Mouse (Mus musculus) hindbrain, postnatal 0 days (tissue): Measurements from ENCODE around the gene Kcnd3. TPM values are rescaled to one million over a fixed set of nuclear protein-coding genes. Genes with fewer than 3 reads are reported as not detected.
A peak's percentile ranks its signal among the peaks of the same experiment; 100 is the strongest.

ENCODE experiments used
- ATAC-seq: fragments of 200-750 bp; cut with Nextera tagmentation; 2 replicates; pipeline ENCODE4 v1.8.0; 2017; ENCODE audit warnings: mild to moderate bottlenecking, moderate TSS enrichment, moderate library complexity
- DNase-seq: peaks from one replicate; pipeline ENCODE4 v3.0.0-alpha.2; 2015; ENCODE audit warnings: low spot score
- H3K27ac ChIP-seq: fragments of 300-500 bp; sonication (generic); 2 replicates; pipeline ENCODE4 v1.5.1; 2014; ENCODE audit warnings: mild to moderate bottlenecking
- H3K27me3 ChIP-seq: fragments of 300-500 bp; sonication (generic); 2 replicates; pipeline ENCODE4 v1.6.1; 2014; ENCODE audit warnings: low read length, mixed read lengths; ENCODE audit not compliant: insufficient read depth
- H3K36me3 ChIP-seq: fragments of 300-500 bp; sonication (generic); 2 replicates; pipeline ENCODE4 v1.6.1; 2014; ENCODE audit warnings: low read length, mixed read lengths; ENCODE audit not compliant: insufficient read depth
- H3K4me1 ChIP-seq: fragments of 300-500 bp; sonication (generic); 2 replicates; pipeline ENCODE4 v1.6.1; 2014; ENCODE audit warnings: antibody characterized with exemption, low read length, mixed read lengths; ENCODE audit not compliant: insufficient read depth
- H3K4me2 ChIP-seq: fragments of 300-500 bp; sonication (generic); 2 replicates; pipeline ENCODE4 v1.6.1; 2014; ENCODE audit warnings: low read depth, mild to moderate bottlenecking, low read length, moderate library complexity, mixed read lengths
- H3K4me3 ChIP-seq: fragments of 300-500 bp; sonication (generic); 2 replicates; pipeline ENCODE4 v1.5.1; 2014; ENCODE audit warnings: low read length
- H3K9ac ChIP-seq: fragments of 300-500 bp; sonication (generic); replicated peaks from 2 replicates; pipeline ENCODE4 v1.6.1; 2014; ENCODE audit warnings: mild to moderate bottlenecking, low read length, moderate library complexity, mixed read lengths
- H3K9me3 ChIP-seq: fragments of 300-500 bp; sonication (generic); 2 replicates; pipeline ENCODE4 v1.6.1; 2016; ENCODE audit warnings: low read length, mixed read lengths
- CTCF ChIP-seq: IDR thresholded peaks from 2 replicates; pipeline ENCODE4 v1.5.1; 2016; ENCODE audit warnings: antibody characterized with exemption, control low read depth, low read depth
- WGBS: fragments of 180-500 bp; shearing (Covaris S2); extraction: QIAGEN DNeasy Blood & Tissue Kit; methylation state at CpG from one replicate; pipeline ENCODE4 v1.1.7; 2014; 5-methylcytosine and 5-hydroxymethylcytosine counted together
- polyA plus RNA-seq: library from polyadenylated mRNA; unstranded; fragments of >200 nt; fragmentation: Nextera tagmentation; extraction: Ambion mirVana; gene quantifications from 2 replicates; pipeline ENCODE4 v1.2.1, GENCODE M21; 2015
- total RNA-seq: library from RNA; depleted of rRNA; stranded (reverse); fragments of >200 nt; gene quantifications from 2 replicates; pipeline ENCODE4 v1.2.3, GENCODE M21; 2014

Kcnd3 gene
- total and polyA plus RNA-seq, 2 experiments from 2014 or later = 8.6 to 71.8 TPM

GRCm38 (mm10) chr3:105528860-105529259 is 76.7 kb downstream of the Kcnd3 start:
- TF ChIP-seq CTCF = no peak
- H3K36me3 ChIP-seq = no peaks in the 10 kb centered on the region
- H3K4me1 ChIP-seq = peaks cover 25% of the 10 kb centered on the region
- H3K9ac ChIP-seq = no peak overlapping the region
- no peaks in the 10 kb centered on the region for H3K27me3 ChIP-seq
- H3K9me3 ChIP-seq = no peaks in the 10 kb centered on the region
- no peak for ATAC-seq
- WGBS = 41% methylated on average over 8 of the region's 8 CpGs
- no peak overlapping the region for H3K4me2 ChIP-seq
- DNase-seq = no peak
- no peak overlapping the region for H3K27ac ChIP-seq
- H3K4me3 ChIP-seq = no peak overlapping the region

- Histone ChIP-seq H3K9me3 (no peaks in the 10 kb centered on the region), H3K4me1 (peaks cover 25% of the 10 kb centered on the region), H3K27me3 (no peaks in the 10 kb centered on the region), H3K36me3 (no peaks in the 10 kb centered on the region), H3K4me3 (no peak overlapping the region), H3K4me2 (no peak overlapping the region), H3K9ac (no peak overlapping the region), H3K27ac (peak overlapping the region; percentile 66)
- DNase-seq (peak; percentile 32), ATAC-seq (0 out of 2 replicates have a peak, but pooled peaks have one; percentile 8)
- TF ChIP-seq CTCF = no peak
- WGBS = 16% methylated on average over 5 of the region's 5 CpGs
Measured at GRCm38 (mm10) chr3:105529700-105530099, 77.6 kb downstream of the Kcnd3 start.

- H3K27me3 ChIP-seq = no peaks in the 10 kb centered on the region
- H3K4me3 ChIP-seq = no peak overlapping the region
- no peaks in the 10 kb centered on the region for H3K9me3 ChIP-seq
- TF ChIP-seq CTCF = no peak
- WGBS = 12% methylated on average over 11 of the region's 11 CpGs
- H3K27ac ChIP-seq = peak overlapping the region; percentile 66
- H3K4me2 ChIP-seq = peak overlapping the region; percentile 34
- H3K9ac ChIP-seq = no peak overlapping the region
- H3K36me3 ChIP-seq = no peaks in the 10 kb centered on the region
- DNase-seq = peak; percentile 94
- H3K4me1 ChIP-seq = peaks cover 25% of the 10 kb centered on the region
- peak; percentile 92 for ATAC-seq
Measured at GRCm38 (mm10) chr3:105530363-105531130, 78.4 kb downstream of the Kcnd3 start.

GRCm38 (mm10) chr3:105538406-105538805 is 86.3 kb downstream of the Kcnd3 start:
- no peak for TF ChIP-seq CTCF
- Histone ChIP-seq H3K9me3 (no peaks in the 10 kb centered on the region), H3K9ac (no peak overlapping the region), H3K4me1 (peaks cover 23% of the 10 kb centered on the region), H3K4me2 (no peak overlapping the region), H3K36me3 (no peaks in the 10 kb centered on the region), H3K27ac (peak overlapping the region; percentile 28; the same call in 1 of the 2 replicates), H3K27me3 (no peaks in the 10 kb centered on the region), H3K4me3 (no peak overlapping the region)
- ATAC-seq = no peak; the same call in 1 of the 2 replicates
- 23% methylated on average over 6 of the region's 6 CpGs for WGBS
- DNase-seq = no peak

GRCm38 (mm10) chr3:105538819-105539607 is 86.9 kb downstream of the Kcnd3 start:
- H3K9ac ChIP-seq = no peak overlapping the region
- peak overlapping the region; percentile 28; the same call in 1 of the 2 replicates for H3K27ac ChIP-seq
- H3K27me3 ChIP-seq = no peaks in the 10 kb centered on the region
- peak; percentile 92 for ATAC-seq
- peak; percentile 78 for DNase-seq
- peaks cover 23% of the 10 kb centered on the region for H3K4me1 ChIP-seq
- WGBS = 14% methylated on average over 13 of the region's 13 CpGs
- no peaks in the 10 kb centered on the region for H3K36me3 ChIP-seq
- no peak overlapping the region for H3K4me3 ChIP-seq
- H3K9me3 ChIP-seq = no peaks in the 10 kb centered on the region
- TF ChIP-seq CTCF = 0 out of 2 replicates have a peak, but pooled peaks have one; percentile 4
- H3K4me2 ChIP-seq = peak overlapping the region; percentile 36

- Histone ChIP-seq H3K9ac (no peak overlapping the region), H3K27me3 (no peaks in the 10 kb centered on the region), H3K4me2 (no peak overlapping the region), H3K9me3 (no peaks in the 10 kb centered on the region), H3K4me1 (peaks cover 28% of the 10 kb centered on the region), H3K27ac (no peak overlapping the region), H3K4me3 (no peak overlapping the region), H3K36me3 (no peaks in the 10 kb centered on the region)
- DNase-seq (no peak), ATAC-seq (no peak)
- TF ChIP-seq CTCF = no peak
- 88% methylated on average over 4 of the region's 4 CpGs for WGBS
Measured at GRCm38 (mm10) chr3:105542741-105543140, 90.6 kb downstream of the Kcnd3 start.
